Mouse (Mus musculus) cerebellum, adult (tissue): ENCODE data around the gene Sept9.

ENCODE experiments used
- ATAC-seq: cut with Nextera tagmentation; 2 replicates; pipeline ENCODE4 v1.9.2; 2017; ENCODE audit warnings: mild to moderate bottlenecking, moderate library complexity, mixed read lengths; ENCODE audit not compliant: insufficient number of reproducible peaks, low FRiP score, low TSS enrichment

Gene Sept9

DNA sequence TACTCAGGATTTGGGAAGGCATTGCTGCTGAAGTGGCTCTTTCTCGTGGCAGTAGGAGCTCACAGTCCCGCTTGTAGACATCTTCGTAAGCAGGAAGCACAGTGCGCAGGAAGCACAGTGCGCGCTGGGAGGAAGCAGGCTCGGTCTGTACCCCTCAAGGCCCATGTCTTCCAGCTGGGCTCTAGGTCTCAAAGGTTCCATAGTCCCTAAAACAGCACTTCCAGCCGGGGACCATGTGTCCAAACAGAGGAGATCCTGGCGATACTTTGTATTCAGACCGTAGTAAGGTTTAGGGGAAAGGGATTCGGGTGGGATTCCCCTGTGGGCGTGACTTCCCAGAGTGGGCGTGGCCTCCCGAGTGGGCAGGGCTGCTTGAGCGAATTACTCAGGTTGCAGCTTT, 24.5 kb upstream of the Sept9 start:
- no peak for ATAC-seq

DNA sequence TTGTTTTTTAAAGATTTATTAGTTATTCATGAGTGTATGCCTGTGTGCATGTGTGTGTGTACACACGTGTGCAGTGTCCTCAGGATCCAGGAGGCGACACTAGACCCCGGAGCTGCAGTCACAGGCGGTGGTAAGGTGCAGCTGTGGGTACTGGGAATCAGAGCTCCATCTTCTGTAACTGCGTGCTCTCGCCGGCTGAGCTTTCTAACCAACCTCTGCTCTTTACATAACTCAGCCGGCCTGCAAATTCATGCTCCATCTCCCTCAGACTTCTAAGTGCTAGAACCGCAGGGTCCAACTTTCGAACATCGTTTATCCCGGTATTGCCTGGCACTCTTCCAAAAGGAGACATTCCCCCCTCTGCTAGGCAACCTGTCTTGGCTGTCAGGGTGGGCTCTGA, 24.0 kb upstream of the Sept9 start:
- no peak for ATAC-seq

DNA sequence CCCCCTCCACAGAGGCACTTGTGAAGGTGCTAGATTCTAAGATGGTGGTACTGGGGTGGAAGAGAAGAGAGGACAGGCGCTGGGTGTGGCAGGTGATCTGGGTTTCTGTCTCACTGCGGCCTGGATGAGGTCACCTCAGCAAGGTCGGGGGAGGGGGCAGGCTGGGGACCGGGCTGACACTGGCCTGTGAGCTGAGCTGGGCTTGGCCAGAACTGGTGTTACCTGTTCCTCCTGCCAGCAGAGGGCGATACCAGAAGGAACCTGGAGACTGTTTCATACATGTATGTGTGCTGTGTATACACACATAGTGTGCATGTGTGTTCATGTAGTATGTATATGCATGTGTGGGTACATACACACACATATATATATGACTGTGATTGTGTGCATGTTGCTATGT, 23.2 kb upstream of the Sept9 start:
- no peak for ATAC-seq

DNA sequence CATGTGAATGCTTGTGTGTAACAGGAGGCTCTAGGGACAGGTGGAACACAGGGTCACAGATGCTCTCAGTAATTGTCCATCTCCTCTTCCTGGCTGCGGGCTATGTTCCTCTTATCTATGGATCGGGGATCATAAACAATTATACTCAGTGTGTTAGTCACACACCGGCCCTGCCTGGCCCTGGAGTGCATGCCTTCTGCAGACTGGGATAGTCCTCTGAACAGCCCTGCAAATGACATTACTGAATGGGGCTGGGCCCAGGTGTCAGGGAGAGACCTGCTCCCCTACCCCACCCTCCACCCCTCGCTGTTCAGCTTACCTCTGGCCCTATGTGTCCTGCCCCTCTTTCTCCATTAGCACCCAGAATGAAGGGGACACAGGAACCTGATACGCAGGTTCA, 22.6 kb upstream of the Sept9 start:
- ATAC-seq, result no peak

DNA sequence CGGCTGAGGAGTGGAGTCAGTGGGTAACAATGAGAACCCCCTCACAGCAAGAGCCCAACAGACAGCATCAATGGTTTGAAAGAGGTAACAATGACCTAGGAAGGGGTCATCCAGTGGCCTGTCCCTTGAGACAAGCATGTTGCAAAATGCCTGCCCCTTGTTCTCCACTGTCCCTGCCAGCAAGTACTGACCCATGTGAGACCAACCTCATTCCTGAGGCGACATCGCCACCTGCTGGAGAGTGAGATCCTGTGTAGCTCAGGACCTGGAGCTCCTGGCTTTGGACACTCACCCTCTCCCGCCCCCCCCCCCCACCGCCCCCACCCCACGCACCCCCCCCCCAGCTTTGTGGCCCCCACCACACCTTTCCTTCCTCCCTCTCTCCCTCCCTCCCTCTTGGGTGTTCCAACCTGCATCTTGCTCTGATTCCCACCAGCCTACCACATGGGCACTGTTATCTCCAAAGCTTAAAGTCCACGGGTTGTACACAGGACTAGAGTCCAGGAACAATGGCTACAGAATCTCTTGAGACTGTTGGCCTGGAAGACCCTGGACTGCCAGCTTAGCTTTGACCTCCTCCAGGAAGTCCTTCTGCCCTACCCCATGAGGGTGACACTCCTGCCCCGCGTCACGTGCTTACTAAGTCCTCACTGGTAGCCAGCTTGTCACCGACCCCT, 22.0 kb upstream of the Sept9 start:
- peak; percentile 65; the same call in 1 of the 2 replicates for ATAC-seq

DNA sequence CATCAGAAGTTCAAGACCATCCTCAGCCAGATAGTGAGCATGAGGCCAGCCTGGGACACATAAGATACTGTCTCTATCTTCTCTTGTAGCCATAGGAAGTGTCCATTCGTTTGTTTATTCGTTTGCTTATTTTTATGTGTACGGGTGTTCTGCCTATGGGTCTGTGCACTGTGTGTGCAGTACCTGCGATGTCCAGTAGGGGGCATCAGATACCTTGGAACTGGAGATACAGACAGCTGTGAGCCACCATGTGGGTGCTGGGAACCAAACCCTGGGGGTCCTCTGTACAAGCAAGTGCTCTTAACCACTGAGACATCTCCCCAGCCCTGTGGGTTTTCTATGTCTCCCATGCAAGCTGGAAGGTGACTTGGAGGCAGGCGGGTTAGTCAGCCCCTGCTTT, 19.6 kb upstream of the Sept9 start:
- ATAC-seq, result no peak

DNA sequence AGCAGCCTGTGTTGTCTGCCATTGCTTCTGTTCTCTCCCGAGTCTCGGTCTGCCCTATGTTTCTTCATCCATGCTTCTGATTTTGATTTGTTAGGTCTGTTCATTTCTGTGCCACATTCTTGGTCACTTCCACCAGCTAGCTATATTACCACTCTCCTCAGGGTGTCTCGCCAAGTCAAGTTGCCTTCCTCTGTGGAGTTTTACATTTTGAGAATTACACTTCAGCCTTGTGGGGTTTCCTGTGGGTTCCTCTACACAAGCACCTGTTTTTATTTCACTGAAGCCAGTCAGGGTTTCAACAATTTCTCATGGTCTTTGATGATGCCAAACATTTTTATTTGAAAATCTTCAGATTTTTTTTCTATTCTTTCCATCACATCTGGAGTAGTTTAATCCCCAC, 16.7 kb upstream of the Sept9 start:
- ATAC-seq, result no peak

DNA sequence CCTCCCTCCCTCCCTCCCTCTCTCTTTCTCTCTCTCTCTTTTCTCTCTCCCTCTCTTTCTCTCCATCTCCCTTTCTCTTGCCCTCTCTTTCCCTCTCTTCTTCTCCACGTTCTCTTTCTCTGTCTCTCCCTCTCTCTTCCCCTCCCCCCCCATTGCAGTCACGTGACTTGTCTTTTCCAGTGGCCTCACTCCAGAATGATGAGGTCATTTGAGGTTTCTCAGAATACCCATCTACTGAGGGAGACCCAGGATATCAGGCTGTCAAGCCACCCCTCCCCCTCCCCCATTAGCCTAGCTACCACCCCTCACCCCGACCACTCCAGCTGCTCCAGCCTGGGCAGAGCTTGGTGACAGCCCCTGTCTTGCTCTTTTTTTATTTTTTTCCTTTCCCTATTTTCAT, 16.2 kb upstream of the Sept9 start:
- ATAC-seq, result no peak

DNA sequence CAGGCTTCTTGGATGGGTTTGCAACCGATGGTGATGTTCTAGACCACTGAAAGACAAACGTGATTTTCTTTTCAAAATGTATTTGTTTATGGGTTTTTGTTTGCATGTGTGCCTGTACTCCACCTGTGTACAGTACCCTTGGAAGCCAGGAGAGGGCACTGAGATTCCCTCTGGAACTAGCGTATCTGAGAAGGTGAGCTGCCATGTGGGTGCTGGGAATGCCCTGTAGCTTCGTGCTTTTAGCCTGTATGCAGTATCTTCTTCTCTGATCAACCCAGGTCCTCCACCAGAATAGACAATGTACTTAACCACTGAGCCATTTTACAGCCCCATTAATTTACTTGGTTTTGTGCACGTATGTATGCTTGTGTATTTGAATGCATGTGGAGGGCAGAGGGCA, 15.6 kb upstream of the Sept9 start:
- no peak for ATAC-seq

DNA sequence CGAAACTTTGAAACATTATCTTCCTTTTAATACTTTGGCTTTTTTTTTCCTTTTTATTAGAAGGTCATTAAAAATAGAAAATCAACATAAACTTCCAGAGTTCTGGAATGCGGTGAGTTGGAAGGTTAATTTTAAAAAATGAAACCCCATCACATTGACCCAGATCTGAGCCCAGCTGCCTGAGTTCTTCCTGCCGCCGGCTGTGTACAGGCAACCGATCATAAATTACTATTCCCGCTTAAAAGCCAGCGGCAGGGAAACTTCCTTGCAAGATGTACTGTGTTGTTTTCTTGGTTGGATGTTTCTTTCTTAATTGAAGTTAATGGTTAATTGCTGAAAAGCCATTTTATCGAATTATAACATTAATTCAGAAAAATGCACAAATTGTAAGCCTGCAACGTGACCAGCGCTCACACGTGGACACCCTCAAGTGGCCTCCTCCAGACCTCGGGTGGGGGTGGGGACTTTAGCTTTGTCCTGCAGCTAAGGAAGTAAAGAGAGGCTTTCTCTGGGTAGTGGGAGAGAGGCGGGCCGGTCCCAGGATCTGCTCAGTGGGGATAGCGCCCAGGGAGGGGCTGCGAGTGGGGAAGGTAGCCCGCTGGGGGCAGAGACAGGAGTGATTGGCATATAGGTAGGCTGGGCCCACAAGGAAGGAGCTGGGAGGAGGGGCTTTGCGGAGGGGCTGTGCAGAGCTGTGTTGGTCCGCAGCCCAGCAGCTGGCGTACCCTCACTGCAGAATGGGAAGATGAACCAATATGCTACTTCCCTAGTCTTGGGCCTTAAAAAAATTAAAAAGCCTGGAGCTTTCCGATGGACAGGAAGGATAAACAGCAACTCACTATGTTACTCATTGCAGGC, 14.2 kb upstream of the Sept9 start:
- no peak for ATAC-seq

DNA sequence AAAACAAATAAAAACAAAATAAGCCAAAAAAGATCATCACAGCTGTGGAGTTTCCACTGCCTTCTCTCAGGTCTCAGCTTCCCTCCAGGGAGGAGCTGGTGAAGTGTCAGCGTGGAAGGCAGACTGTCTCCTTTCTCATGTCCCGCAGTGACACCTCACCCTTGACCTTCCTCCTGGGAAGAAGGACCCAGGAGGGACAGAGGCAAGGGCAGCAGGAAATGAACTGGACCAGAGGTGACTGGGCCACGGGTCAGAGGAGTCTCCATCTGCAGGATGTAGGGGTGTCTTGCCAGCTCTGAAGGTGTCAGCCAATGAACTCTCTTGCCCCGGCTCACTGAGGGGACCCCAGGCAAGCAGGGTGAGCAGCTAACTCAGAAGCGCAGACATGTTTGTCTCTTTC, 7.9 kb upstream of the Sept9 start:
- no peak for ATAC-seq

DNA sequence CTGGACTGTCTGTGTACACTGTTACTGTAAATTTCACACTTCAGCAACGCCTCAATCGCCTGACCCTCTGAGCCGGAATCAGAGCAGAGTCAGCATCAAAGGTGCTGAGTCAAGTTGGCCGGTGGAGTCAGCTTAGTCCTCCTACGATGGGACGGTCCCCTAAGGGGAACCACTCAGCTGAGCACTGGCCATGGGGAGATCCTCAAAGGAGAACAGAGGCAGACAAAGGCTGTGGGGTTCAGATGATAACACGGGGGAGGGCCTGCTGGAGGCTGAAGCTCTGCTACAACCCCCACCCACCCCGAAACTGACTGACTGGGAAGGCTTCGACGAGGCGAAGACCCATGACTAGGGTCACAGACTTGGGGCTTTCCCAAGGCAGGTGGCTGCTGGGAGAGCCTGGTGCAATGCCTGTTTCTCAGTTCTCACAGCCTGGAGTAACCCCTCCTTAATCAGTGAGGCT, 5.0 kb upstream of the Sept9 start:
- no peak for ATAC-seq

DNA sequence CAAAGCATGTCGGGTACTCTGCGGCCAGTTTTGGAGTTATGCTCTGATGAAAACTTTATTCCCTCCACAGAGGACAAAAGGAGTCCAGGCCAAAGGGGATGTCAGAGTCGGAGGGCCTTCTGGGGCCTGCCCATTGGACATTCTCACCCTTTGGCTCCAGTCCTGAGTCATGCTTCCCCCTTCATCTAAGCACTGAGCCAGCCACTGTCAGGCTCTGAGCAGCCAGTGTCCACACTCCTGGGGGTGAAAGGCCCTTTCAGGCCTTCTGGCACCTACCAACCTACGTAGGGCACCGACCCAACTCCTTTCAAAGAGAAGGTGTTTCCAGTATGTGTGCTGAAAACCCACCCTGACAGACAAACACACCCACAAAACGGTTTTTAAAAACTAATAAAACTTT, 3.8 kb upstream of the Sept9 start:
- no peak for ATAC-seq

DNA sequence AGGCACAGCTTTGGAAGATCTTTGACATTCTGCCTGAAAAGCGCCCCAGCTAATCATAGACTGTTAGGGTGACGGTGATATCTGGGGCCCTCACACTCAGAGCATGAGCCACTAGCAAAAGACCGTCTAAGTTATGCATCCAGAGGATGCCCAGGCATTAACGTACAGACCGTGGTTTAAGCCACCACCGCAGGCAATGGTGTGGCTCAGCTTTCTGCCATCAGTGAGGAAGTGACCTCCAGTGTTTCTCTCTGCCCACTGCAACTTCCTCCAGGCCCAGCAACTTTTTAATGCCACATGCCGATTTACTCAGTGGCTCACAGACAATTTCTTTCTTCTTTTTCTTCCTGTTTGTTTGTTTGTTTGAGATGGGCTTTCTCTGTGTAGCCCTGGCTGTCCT, 2.8 kb upstream of the Sept9 start:
- ATAC-seq, result no peak

DNA sequence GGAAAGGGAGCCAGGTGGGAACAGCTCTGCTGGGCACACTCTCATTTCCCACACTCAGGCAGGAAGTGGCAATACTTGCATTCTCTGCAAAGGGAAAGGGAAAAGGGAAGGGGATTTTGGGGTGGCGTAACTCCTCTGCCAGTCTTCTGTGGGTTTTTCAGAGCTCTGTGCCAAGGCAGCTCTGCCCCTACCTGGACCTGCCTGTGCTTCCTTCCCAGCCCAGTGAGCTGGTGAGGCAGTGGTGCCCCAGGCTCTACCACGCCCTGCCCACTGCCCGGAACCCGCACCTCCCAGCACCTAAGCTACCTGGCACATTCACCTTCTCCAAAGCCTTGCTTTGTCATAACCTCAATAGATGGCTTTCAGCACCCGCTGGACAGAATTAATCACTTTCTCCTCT, 1.3 kb upstream of the Sept9 start:
- no peak for ATAC-seq

DNA sequence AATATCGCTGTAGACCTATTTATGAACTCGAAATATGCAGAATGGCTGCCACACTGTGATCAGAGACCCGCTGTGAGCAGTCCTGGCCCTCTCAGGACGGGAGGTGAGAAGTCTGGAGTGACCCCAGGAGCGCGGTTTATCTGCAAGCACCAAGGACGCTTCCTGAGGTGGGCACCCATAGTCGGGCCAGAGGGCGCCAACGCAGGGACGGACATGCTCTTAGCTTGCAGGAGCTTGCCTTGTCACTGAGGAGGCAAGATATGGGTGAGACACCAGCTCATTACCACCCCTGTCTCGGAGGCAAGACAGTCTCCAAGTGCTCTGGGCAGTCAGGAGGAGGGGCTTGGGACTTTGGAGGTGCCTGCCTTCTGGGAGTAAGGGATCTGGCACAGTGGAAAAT, 2.4 kb downstream of the Sept9 start:
- no peak for ATAC-seq

DNA sequence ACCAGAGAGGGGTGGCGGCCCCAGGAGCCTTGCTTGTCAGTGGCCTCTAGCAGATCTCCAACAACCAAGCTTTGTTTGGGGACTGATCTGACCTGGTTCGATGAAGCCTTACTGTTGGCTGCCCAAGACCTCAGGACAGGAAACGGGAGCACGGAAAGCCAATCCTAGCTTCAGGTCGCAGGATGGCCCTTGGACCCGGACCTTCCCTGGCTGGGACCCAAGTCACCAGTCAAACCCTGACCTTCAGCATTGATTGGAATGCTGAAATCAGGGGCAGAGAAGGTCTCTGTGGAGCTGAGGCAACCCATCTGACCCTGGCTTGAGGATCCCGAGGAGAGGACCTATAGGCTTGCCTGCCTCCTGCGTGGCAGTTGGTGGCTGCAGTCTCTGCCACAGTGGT, 5.1 kb downstream of the Sept9 start:
- ATAC-seq, result no peak

DNA sequence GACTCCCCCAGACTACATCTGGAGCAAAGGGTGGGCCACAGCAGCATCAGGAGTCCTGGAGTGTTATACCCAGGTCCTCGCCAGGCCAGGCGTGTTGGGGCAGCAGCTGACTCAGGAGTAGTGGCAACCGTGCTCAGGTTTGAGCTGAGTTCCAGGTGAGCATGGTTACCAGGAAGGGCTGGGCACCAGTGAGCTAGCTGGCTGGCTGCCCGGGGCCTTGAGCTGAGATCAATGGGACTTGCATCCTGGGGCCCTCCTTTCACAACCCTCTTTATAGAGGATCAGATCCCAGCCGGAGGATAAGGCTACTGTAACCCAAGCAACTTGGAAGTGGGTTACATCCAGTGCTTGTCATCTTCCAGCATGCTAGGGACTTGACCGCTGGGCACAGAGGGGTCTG, 5.6 kb downstream of the Sept9 start:
- ATAC-seq, result no peak

DNA sequence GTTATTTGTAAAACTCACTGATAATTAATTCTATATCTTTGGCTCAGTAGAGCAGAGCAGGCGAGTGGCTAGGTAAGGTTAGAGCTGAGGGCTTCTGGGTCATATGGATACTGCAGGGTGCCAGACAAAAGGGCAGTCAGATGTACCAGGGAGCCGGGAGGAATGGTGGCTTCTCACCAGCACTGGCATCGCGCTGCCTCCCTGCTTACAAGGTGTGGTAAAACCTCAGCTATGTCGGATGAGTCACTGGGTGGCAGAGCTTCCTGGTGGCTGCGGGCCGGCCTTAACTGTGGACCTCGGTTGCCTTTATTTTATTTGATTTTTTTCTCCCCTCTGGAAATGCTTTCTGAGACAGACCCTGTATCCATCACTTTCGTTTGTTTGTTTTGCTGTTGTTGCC, 6.0 kb downstream of the Sept9 start:
- no peak for ATAC-seq

DNA sequence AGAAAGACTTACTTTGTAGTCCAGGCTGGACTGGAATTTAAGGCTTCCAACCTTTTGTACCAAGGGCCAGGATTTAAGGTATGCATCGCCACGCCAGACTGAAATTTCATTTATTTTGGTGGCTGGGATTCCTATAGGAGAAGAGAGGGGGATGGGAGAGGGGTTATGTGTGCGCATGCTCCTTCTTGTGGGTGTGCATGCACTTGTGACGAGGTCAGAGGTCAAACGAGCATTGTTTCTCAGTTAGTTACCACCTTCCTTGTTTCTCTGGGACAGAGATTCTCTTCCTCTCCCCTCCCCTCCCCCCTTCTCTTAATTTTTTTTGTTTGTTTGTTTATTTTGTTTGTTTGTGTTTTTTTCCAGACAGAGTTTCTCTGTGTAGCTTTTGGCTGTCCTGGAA, 8.0 kb downstream of the Sept9 start:
- ATAC-seq, result no peak

DNA sequence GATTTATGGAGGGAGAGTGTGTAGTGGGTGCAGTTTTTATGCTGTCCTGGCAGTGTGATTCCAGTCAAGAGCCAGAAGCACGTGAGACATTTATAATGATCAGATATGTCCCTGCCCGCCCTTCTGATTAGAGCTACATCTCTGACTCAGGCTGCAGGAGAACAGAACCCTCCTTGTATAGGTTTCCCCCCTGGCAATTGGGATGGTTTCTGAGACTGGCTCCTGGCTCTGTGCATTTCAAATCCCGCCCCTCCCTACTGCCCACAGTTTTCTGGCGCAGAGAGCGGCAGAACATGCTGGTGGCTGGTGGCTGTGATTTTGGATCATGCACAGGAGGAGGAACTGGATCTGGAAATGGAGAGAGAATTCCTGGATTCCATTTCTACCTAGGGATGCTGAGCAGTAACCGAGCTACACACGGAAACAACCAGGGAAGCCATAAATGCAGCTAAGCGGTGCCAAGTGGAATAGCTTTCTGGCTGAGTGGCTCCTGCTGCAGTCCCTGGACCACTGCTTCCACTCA, 8.8 kb downstream of the Sept9 start:
- no peak for ATAC-seq

DNA sequence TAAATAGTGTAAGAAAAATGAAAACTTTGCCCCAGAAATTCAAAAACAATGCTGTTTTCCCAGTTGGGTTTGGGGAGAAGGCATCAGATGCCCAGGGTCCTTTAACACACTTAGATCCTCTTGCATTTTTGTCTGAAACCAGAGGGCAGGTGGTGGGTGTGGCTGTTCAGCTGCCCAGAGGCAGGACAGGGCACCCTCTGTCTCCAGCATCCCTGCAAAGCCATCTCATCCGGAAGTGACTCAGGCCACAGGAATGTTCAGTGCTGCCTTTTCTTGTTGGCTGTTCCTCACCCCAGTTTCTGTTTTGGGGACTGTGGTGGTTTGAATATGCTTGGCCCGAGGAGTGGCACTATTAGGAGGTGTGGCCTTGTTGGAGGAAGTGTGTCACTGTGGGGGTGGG, 17.3 kb downstream of the Sept9 start:
- ATAC-seq, result no peak
